Mouse (Mus musculus) embryonic facial prominence, embryonic 15.5 days (tissue): Measurements from ENCODE around the gene Tctn1. TPM values are rescaled to one million over a fixed set of nuclear protein-coding genes. Genes with fewer than 3 reads are reported as not detected.

Experiments used
- ATAC-seq: fragments of 200-750 bp; cut with Nextera tagmentation; 2 replicates; pipeline ENCODE4 v1.8.0; 2017; ENCODE audit warnings: low read depth, moderate TSS enrichment; ENCODE audit not compliant: insufficient number of reproducible peaks, low FRiP score, low TSS enrichment
- H3K27ac ChIP-seq: fragments of 300-500 bp; sonication (generic); replicated peaks from 2 replicates; pipeline ENCODE4 v1.5.1; 2015; ENCODE audit warnings: mild to moderate bottlenecking, inconsistent platforms
- H3K27me3 ChIP-seq: fragments of 300-500 bp; sonication (generic); 2 replicates; pipeline ENCODE4 v1.6.1; 2015; ENCODE audit warnings: inconsistent platforms
- H3K36me3 ChIP-seq: fragments of 300-500 bp; sonication (generic); 2 replicates; pipeline ENCODE4 v1.6.1; 2015; ENCODE audit warnings: mild to moderate bottlenecking, inconsistent platforms
- H3K4me1 ChIP-seq: fragments of 300-500 bp; sonication (generic); 2 replicates; pipeline ENCODE4 v1.6.1; 2015; ENCODE audit warnings: inconsistent platforms
- H3K4me2 ChIP-seq: fragments of 300-500 bp; sonication (generic); replicated peaks from 2 replicates; pipeline ENCODE4 v1.6.1; 2015; ENCODE audit warnings: mild to moderate bottlenecking, inconsistent platforms
- H3K4me3 ChIP-seq: fragments of 300-500 bp; sonication (generic); replicated peaks from 2 replicates; pipeline ENCODE4 v1.5.1; 2015; ENCODE audit warnings: mild to moderate bottlenecking, inconsistent platforms
- H3K9ac ChIP-seq: fragments of 300-500 bp; sonication (generic); 2 replicates; pipeline ENCODE4 v1.6.1; 2015; ENCODE audit warnings: inconsistent platforms
- H3K9me3 ChIP-seq: fragments of 300-500 bp; sonication (generic); replicated peaks from 2 replicates; pipeline ENCODE4 v1.6.1; 2016; ENCODE audit warnings: inconsistent platforms
- WGBS: fragments of 180-500 bp; shearing (Covaris S2); methylation state at CpG from one replicate; pipeline ENCODE4 v1.1.7; 2015; 5-methylcytosine and 5-hydroxymethylcytosine counted together
- polyA plus RNA-seq: library from polyadenylated mRNA; unstranded; fragments of >200 nt; fragmentation: Nextera tagmentation; extraction: Ambion mirVana; gene quantifications from 2 replicates; pipeline ENCODE4 v1.2.1, GENCODE M21; 2015

The Tctn1 gene
- polyA plus RNA-seq, 1 experiment from 2014 or later, result 7.5 TPM

DNA sequence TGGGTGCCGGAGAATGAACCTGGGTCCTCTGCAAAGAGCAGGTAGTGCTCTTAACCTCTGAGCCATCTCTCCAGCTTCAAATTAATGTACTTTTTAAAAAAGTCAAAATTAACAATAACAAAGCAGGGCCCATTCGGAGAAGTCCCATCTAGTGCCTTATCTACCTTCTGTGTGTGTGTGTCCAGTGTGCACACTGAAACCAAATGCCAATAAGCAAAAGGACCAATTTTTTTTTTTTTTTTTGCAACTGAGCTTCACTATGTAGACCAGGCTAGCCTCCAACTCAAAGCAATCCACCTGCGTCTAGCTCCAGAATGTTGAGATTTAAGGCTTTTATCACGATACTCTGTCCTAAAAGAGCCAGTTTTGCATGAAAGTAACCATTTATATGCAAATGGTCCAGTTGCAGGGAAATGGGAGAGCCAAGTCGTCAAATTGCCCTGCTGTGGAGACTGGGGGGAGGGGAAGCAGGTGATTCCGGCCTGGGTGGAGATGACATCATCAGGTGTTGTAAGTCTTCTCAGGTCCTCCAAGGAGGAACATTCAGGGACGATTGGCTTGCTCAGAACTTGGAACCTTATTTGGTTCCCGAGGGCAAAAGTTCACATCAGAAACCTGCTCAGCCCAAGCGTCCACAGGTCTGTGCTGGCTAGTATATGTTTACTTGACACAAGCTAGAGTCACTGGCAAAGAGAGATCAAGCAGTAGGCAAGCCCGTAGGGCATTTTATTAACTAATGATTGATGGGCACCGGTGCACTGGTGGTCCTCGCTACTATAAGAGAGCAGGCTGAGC is 72.8 kb downstream of the Tctn1 start:
- 79% methylated on average over 12 of the region's 12 CpGs for WGBS
- H3K9me3 ChIP-seq, result no peaks in the 10 kb centered on the region
- H3K4me2 ChIP-seq, result no peak overlapping the region
- H3K4me1 ChIP-seq, result no peaks in the 10 kb centered on the region
- no peak overlapping the region for H3K9ac ChIP-seq
- H3K27ac ChIP-seq, result no peak overlapping the region
- no peaks in the 10 kb centered on the region for H3K36me3 ChIP-seq
- H3K4me3 ChIP-seq, result no peak overlapping the region
- H3K27me3 ChIP-seq, result no peaks in the 10 kb centered on the region
- no peak for ATAC-seq

GRCm38 (mm10) chr5:122190465-122190864 is 73.8 kb downstream of the Tctn1 start:
- no peak for ATAC-seq
- Histone ChIP-seq H3K9me3 (no peaks in the 10 kb centered on the region), H3K27me3 (no peaks in the 10 kb centered on the region), H3K36me3 (no peaks in the 10 kb centered on the region), H3K4me1 (no peaks in the 10 kb centered on the region), H3K9ac (no peak overlapping the region), H3K4me2 (no peak overlapping the region), H3K27ac (no peak overlapping the region), H3K4me3 (no peak overlapping the region)
- 48% methylated on average over 7 of the region's 7 CpGs for WGBS

DNA sequence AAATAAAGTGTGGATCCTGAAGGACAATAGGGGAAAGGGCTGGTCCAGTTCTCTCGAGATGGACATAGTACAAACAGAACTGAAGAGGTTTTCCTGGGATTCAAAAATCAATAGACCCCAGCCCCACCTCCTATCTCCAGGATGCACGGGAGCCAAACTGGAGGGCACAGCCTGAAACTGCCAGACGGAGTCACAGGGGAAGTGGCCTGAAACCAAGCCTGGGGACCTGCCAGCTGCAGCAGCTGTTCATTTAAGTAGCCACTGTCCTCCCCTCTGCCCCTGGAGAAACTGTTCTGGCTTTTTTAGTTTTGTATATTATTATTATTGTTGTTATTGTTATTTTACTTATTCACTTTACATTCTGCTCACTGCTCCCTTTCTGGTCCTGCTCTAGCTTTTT is 75.1 kb downstream of the Tctn1 start:
- Histone ChIP-seq H3K4me3 (no peak overlapping the region), H3K9me3 (no peaks in the 10 kb centered on the region), H3K27me3 (no peaks in the 10 kb centered on the region), H3K4me2 (no peak overlapping the region), H3K4me1 (no peaks in the 10 kb centered on the region), H3K27ac (no peak overlapping the region), H3K36me3 (no peaks in the 10 kb centered on the region), H3K9ac (no peak overlapping the region)
- WGBS, result 46% methylated on average over 3 of the region's 3 CpGs
- ATAC-seq, result no peak

Other genes with a start within 250 kb of the Tctn1 start
- gene Cux2, start 214.4 kb downstream of the Tctn1 start, polyA plus RNA-seq, result 1.6 and 4.1 TPM in 2 replicates
- gene Myl2, start 163.5 kb downstream of the Tctn1 start, polyA plus RNA-seq, result 3.6 and 4.6 TPM in 2 replicates
- 0.24 TPM in 1 of 2 replicates, not detected in the other for gene Ccdc63, start 123.6 kb downstream of the Tctn1 start, polyA plus RNA-seq
- 235 and 238 TPM in 2 replicates for gene Ppp1cc, start 106.2 kb downstream of the Tctn1 start, polyA plus RNA-seq
- gene Hvcn1, start 57.7 kb downstream of the Tctn1 start, polyA plus RNA-seq, result 9.8 and 10.3 TPM in 2 replicates
- gene Pptc7, start 19.9 kb upstream of the Tctn1 start, polyA plus RNA-seq, result 8.0 and 9.5 TPM in 2 replicates
- gene Rad9b, start 89.8 kb upstream of the Tctn1 start, polyA plus RNA-seq, result 11.4 and 11.5 TPM in 2 replicates
- 178 and 184 TPM in 2 replicates for gene Vps29, start 89.9 kb upstream of the Tctn1 start, polyA plus RNA-seq
- gene Gpn3, start 107.4 kb upstream of the Tctn1 start, polyA plus RNA-seq, result 61.3 and 64.5 TPM in 2 replicates
- 79.9 and 92.3 TPM in 2 replicates for gene Fam216a, start 107.9 kb upstream of the Tctn1 start, polyA plus RNA-seq
- gene Arpc3, start 127.4 kb upstream of the Tctn1 start, polyA plus RNA-seq, result 129 and 139 TPM in 2 replicates
- 42.4 and 42.6 TPM in 2 replicates for gene Anapc7, start 157.2 kb upstream of the Tctn1 start, polyA plus RNA-seq
- 34.8 and 38.1 TPM in 2 replicates for gene Atp2a2, start 237.8 kb upstream of the Tctn1 start, polyA plus RNA-seq